Mouse (Mus musculus): ENCODE data around the gene Slc6a8.

GRCm38 (mm10) chrX:73654177-73654576, 18.8 kb upstream of the Slc6a8 start:
- no peak for TF ChIP-seq EP300 (IDR thresholded peaks at IDR 0.05; ENCODE audit: insufficient read depth, low read depth, low read length)
- no peak for TF ChIP-seq CTCF (IDR thresholded peaks at IDR 0.05; ENCODE audit: low read depth, low read length)
